Mouse (Mus musculus): ENCODE data around the gene Adra1d. TPM values are rescaled to one million over a fixed set of nuclear protein-coding genes. Genes with fewer than 3 reads are reported as not detected.
A peak's percentile ranks its signal among the peaks of the same experiment; 100 is the strongest.

Gene Adra1d
- polyA plus RNA-seq, 1 experiment from 2014 or later, result 2.0 TPM

- Histone ChIP-seq H3K4me3 (ENCODE audit: low read depth, low read length) (peak overlapping the region; percentile 46), H3K9me3 (ENCODE audit: low read depth, low read length) (no peaks in the 10 kb centered on the region), H3K27me3 (ENCODE audit: insufficient read depth, low read length) (peaks cover 64% of the 10 kb centered on the region), H3K27ac (ENCODE audit: low read depth) (no peak overlapping the region), H3K4me2 (peak overlapping the region; percentile 73; the same call in 1 of the 2 replicates), H3K4me1 (ENCODE audit: insufficient read depth) (no peaks in the 10 kb centered on the region), H3K9ac (no peak overlapping the region), H3K36me3 (ENCODE audit: insufficient read depth) (no peaks in the 10 kb centered on the region)
- 46% methylated on average over 2 of the region's 2 CpGs for WGBS
- TF ChIP-seq CTCF (IDR thresholded peaks at IDR 0.05; ENCODE audit: low read depth), result no peak
- DNase-seq, result no peak
- no peak for ATAC-seq (ENCODE audit: insufficient read depth)
Measured at GRCm38 (mm10) chr2:131560205-131560919, 1.7 kb downstream of the Adra1d start.

- TF ChIP-seq CTCF (IDR thresholded peaks at IDR 0.05; ENCODE audit: low read depth), result no peak
- no peak for ATAC-seq (ENCODE audit: insufficient read depth)
- Histone ChIP-seq H3K27me3 (ENCODE audit: insufficient read depth, low read length) (peaks cover 57% of the 10 kb centered on the region), H3K36me3 (ENCODE audit: insufficient read depth) (no peaks in the 10 kb centered on the region), H3K4me2 (no peak overlapping the region), H3K9me3 (ENCODE audit: low read depth, low read length) (no peaks in the 10 kb centered on the region), H3K4me1 (ENCODE audit: insufficient read depth) (no peaks in the 10 kb centered on the region), H3K27ac (ENCODE audit: low read depth) (no peak overlapping the region), H3K4me3 (ENCODE audit: low read depth, low read length) (no peak overlapping the region), H3K9ac (no peak overlapping the region)
- WGBS, result 75% methylated on average over 2 of the region's 2 CpGs
- DNase-seq, result no peak
Measured at GRCm38 (mm10) chr2:131557896-131558295, 4.2 kb downstream of the Adra1d start.

GRCm38 (mm10) chr2:131552736-131553400 is 9.2 kb downstream of the Adra1d start:
- Histone ChIP-seq H3K27me3 (ENCODE audit: insufficient read depth, low read length) (peaks cover 19% of the 10 kb centered on the region), H3K4me2 (no peak overlapping the region), H3K4me3 (ENCODE audit: low read depth, low read length) (no peak overlapping the region), H3K9me3 (ENCODE audit: low read depth, low read length) (no peaks in the 10 kb centered on the region), H3K4me1 (ENCODE audit: insufficient read depth) (no peaks in the 10 kb centered on the region), H3K27ac (ENCODE audit: low read depth) (no peak overlapping the region), H3K9ac (no peak overlapping the region), H3K36me3 (ENCODE audit: insufficient read depth) (no peaks in the 10 kb centered on the region)
- TF ChIP-seq CTCF (IDR thresholded peaks at IDR 0.05; ENCODE audit: low read depth), result no peak
- ATAC-seq (ENCODE audit: insufficient read depth) (no peak), DNase-seq (no peak)
- WGBS, result 13% methylated on average over 9 of the region's 9 CpGs

- Histone ChIP-seq H3K27ac (ENCODE audit: low read depth) (no peak overlapping the region), H3K4me2 (no peak overlapping the region), H3K9me3 (ENCODE audit: low read depth, low read length) (no peaks in the 10 kb centered on the region), H3K36me3 (ENCODE audit: insufficient read depth) (no peaks in the 10 kb centered on the region), H3K9ac (no peak overlapping the region), H3K4me3 (ENCODE audit: low read depth, low read length) (no peak overlapping the region), H3K27me3 (ENCODE audit: insufficient read depth, low read length) (peaks cover 28% of the 10 kb centered on the region), H3K4me1 (ENCODE audit: insufficient read depth) (no peaks in the 10 kb centered on the region)
- ATAC-seq (ENCODE audit: insufficient read depth) (no peak), DNase-seq (no peak)
- WGBS, result 51% methylated on average over 7 of the region's 7 CpGs
- no peak for TF ChIP-seq CTCF (IDR thresholded peaks at IDR 0.05; ENCODE audit: low read depth)
Measured at GRCm38 (mm10) chr2:131551701-131552620, 10.1 kb downstream of the Adra1d start.

GRCm38 (mm10) chr2:131550906-131551305 is 11.2 kb downstream of the Adra1d start:
- peaks cover 38% of the 10 kb centered on the region for H3K27me3 ChIP-seq (ENCODE audit: insufficient read depth, low read length)

GRCm38 (mm10) chr2:131550474-131550873 is 11.6 kb downstream of the Adra1d start:
- H3K9ac ChIP-seq, result no peak overlapping the region
- no peaks in the 10 kb centered on the region for H3K36me3 ChIP-seq (ENCODE audit: insufficient read depth)
- H3K4me1 ChIP-seq (ENCODE audit: insufficient read depth), result peaks cover 6% of the 10 kb centered on the region; the same call in 1 of the 2 replicates
- no peak overlapping the region for H3K4me3 ChIP-seq (ENCODE audit: low read depth, low read length)
- no peak for DNase-seq
- H3K27me3 ChIP-seq (ENCODE audit: insufficient read depth, low read length), result peaks cover 43% of the 10 kb centered on the region
- H3K9me3 ChIP-seq (ENCODE audit: low read depth, low read length), result no peaks in the 10 kb centered on the region
- no peak overlapping the region for H3K27ac ChIP-seq (ENCODE audit: low read depth)
- H3K4me2 ChIP-seq, result no peak overlapping the region
- no peak for ATAC-seq (ENCODE audit: insufficient read depth)
- 73% methylated on average over 2 of the region's 2 CpGs for WGBS
- TF ChIP-seq CTCF (IDR thresholded peaks at IDR 0.05; ENCODE audit: low read depth), result no peak

More at GRCm38 (mm10) chr2:131550906-131551305, 11.2 kb downstream of the Adra1d start:
- Histone ChIP-seq H3K9me3 (ENCODE audit: low read depth, low read length) (no peaks in the 10 kb centered on the region), H3K9ac (no peak overlapping the region), H3K4me2 (no peak overlapping the region), H3K4me3 (ENCODE audit: low read depth, low read length) (no peak overlapping the region), H3K27ac (ENCODE audit: low read depth) (no peak overlapping the region), H3K4me1 (ENCODE audit: insufficient read depth) (peaks cover 6% of the 10 kb centered on the region; the same call in 1 of the 2 replicates), H3K36me3 (ENCODE audit: insufficient read depth) (no peaks in the 10 kb centered on the region)
- WGBS, result 39% methylated on average over 2 of the region's 2 CpGs
- no peak for TF ChIP-seq CTCF (IDR thresholded peaks at IDR 0.05; ENCODE audit: low read depth)
- DNase-seq (no peak), ATAC-seq (ENCODE audit: insufficient read depth) (no peak)

Data from lung, embryonic 14.5 days (tissue).